Mouse (Mus musculus): Measurements from ENCODE around the gene Iffo1. TPM values are rescaled to one million over a fixed set of nuclear protein-coding genes. Genes with fewer than 3 reads are reported as not detected.

Gene Iffo1
- polyA plus RNA-seq (2015; fragmentation: Illumina TruSeq; extraction: RNeasy Lipid Tissue Mini Kit (QIAGEN cat#74804); ENCODE audit: insufficient read depth, low replicate concordance): 29.6 TPM

GRCm38 (mm10) chr6:125145001-125145400 lies at the start of gene Iffo1:
Gene Iffo1, plus strand, starts transcription at chr6:125145241.

GRCm38 (mm10) chr6:125095391-125096278 lies 49.4 kb upstream of the Iffo1 start, which contains the start of gene Chd4:
Gene Chd4, plus strand, starts transcription at chr6:125095981.

DNA sequence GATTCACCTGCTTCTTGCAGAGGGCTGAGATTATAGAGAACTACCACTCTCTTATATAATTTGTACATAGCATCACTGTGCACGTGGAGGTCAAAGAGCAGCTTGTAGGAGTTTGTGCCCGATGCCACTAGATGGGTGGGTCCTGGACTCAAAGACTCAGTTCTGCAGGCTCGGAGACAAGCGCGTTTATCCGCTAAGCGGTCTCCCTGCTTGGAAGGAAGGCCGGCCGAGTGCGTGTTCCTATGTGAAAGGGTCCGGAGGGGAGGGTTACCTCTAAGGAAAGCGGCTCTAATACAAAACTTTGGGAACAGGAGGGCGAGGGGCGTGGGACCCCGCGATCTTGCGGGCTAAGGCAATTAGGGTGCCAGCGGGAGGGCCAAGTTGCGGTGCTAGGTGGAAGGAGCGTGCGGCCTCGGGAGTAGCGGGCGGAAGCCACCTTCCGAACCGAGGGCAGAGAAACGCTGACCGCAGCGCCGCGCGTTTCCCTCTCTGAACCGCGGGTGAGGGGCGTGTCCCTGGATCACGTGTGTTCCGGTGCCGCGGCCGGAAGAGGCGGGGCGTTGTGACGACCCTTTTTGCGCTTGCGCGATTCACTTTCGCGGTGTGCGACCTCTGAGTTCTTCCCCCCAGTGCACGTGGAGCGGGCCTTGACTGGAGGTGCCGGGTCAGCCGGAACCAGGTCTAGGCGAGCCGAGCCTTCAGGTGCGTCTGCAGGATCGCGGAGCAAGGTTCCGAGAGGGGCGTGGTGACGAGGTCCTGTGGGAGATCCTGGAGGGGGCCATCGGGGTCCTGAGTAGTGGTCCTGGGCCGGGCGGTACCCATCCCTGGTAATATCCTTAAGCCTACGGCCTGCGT lies 13.5 kb upstream of the Iffo1 start, which contains the start of gene Nop2:
Nop2 (plus strand) TSS at position 608 of the 855 bp plus-strand sequence.

GRCm38 (mm10) chr6:125166051-125166751 lies 21.2 kb downstream of the Iffo1 start, which contains the start of gene Gapdh:
Gene Gapdh, minus strand, starts transcription at chr6:125166467.

GRCm38 (mm10) chr6:125191332-125192015 lies 46.4 kb downstream of the Iffo1 start, which contains the start of the genes Ncapd2 and Mrpl51:
Gene Ncapd2, minus strand, starts transcription at chr6:125191701.
Gene Mrpl51, plus strand, starts transcription at chr6:125191801.

Other genes starting within 250 kb of the Iffo1 start
- 6.5 TPM for gene Lag3, start 233.5 kb upstream of the Iffo1 start, polyA plus RNA-seq (2015; fragmentation: Illumina TruSeq; extraction: RNeasy Lipid Tissue Mini Kit (QIAGEN cat#74804); ENCODE audit: insufficient read depth, low replicate concordance)
- gene Ptms, start 225.1 kb upstream of the Iffo1 start, polyA plus RNA-seq (2015; fragmentation: Illumina TruSeq; extraction: RNeasy Lipid Tissue Mini Kit (QIAGEN cat#74804); ENCODE audit: insufficient read depth, low replicate concordance): 193 TPM
- gene Mlf2, start 213.9 kb upstream of the Iffo1 start, polyA plus RNA-seq (2015; fragmentation: Illumina TruSeq; extraction: RNeasy Lipid Tissue Mini Kit (QIAGEN cat#74804); ENCODE audit: insufficient read depth, low replicate concordance): 41.7 TPM
- 30.5 TPM for gene Cops7a, start 179.7 kb upstream of the Iffo1 start, polyA plus RNA-seq (2015; fragmentation: Illumina TruSeq; extraction: RNeasy Lipid Tissue Mini Kit (QIAGEN cat#74804); ENCODE audit: insufficient read depth, low replicate concordance)
- gene Pianp, start 148.5 kb upstream of the Iffo1 start, polyA plus RNA-seq (2015; fragmentation: Illumina TruSeq; extraction: RNeasy Lipid Tissue Mini Kit (QIAGEN cat#74804); ENCODE audit: insufficient read depth, low replicate concordance): 3.0 TPM
- gene Zfp384, start 136.1 kb upstream of the Iffo1 start, polyA plus RNA-seq (2015; fragmentation: Illumina TruSeq; extraction: RNeasy Lipid Tissue Mini Kit (QIAGEN cat#74804); ENCODE audit: insufficient read depth, low replicate concordance): 76.0 TPM
- 64.2 TPM for gene Ing4, start 105.5 kb upstream of the Iffo1 start, polyA plus RNA-seq (2015; fragmentation: Illumina TruSeq; extraction: RNeasy Lipid Tissue Mini Kit (QIAGEN cat#74804); ENCODE audit: insufficient read depth, low replicate concordance)
- gene Acrbp, start 95.6 kb upstream of the Iffo1 start, polyA plus RNA-seq (2015; fragmentation: Illumina TruSeq; extraction: RNeasy Lipid Tissue Mini Kit (QIAGEN cat#74804); ENCODE audit: insufficient read depth, low replicate concordance): 22.3 TPM
- gene Lpar5, start 77.3 kb upstream of the Iffo1 start, polyA plus RNA-seq (2015; fragmentation: Illumina TruSeq; extraction: RNeasy Lipid Tissue Mini Kit (QIAGEN cat#74804); ENCODE audit: insufficient read depth, low replicate concordance): 8.7 TPM
- gene Chd4, start 49.3 kb upstream of the Iffo1 start, polyA plus RNA-seq (2015; fragmentation: Illumina TruSeq; extraction: RNeasy Lipid Tissue Mini Kit (QIAGEN cat#74804); ENCODE audit: insufficient read depth, low replicate concordance): 174 TPM
- 22.7 TPM for gene Nop2, start 13.3 kb upstream of the Iffo1 start, polyA plus RNA-seq (2015; fragmentation: Illumina TruSeq; extraction: RNeasy Lipid Tissue Mini Kit (QIAGEN cat#74804); ENCODE audit: insufficient read depth, low replicate concordance)
- 414 TPM for gene Gapdh, start 21.2 kb downstream of the Iffo1 start, polyA plus RNA-seq (2015; fragmentation: Illumina TruSeq; extraction: RNeasy Lipid Tissue Mini Kit (QIAGEN cat#74804); ENCODE audit: insufficient read depth, low replicate concordance)
- 55.5 TPM for gene Ncapd2, start 46.5 kb downstream of the Iffo1 start, polyA plus RNA-seq (2015; fragmentation: Illumina TruSeq; extraction: RNeasy Lipid Tissue Mini Kit (QIAGEN cat#74804); ENCODE audit: insufficient read depth, low replicate concordance)
- 61.7 TPM for gene Mrpl51, start 46.6 kb downstream of the Iffo1 start, polyA plus RNA-seq (2015; fragmentation: Illumina TruSeq; extraction: RNeasy Lipid Tissue Mini Kit (QIAGEN cat#74804); ENCODE audit: insufficient read depth, low replicate concordance)
- 89.9 TPM for gene Vamp1, start 70.3 kb downstream of the Iffo1 start, polyA plus RNA-seq (2015; fragmentation: Illumina TruSeq; extraction: RNeasy Lipid Tissue Mini Kit (QIAGEN cat#74804); ENCODE audit: insufficient read depth, low replicate concordance)
- gene Tapbpl, start 86.6 kb downstream of the Iffo1 start, polyA plus RNA-seq (2015; fragmentation: Illumina TruSeq; extraction: RNeasy Lipid Tissue Mini Kit (QIAGEN cat#74804); ENCODE audit: insufficient read depth, low replicate concordance): 29.2 TPM
- 35.2 TPM for gene Cd27, start 91.8 kb downstream of the Iffo1 start, polyA plus RNA-seq (2015; fragmentation: Illumina TruSeq; extraction: RNeasy Lipid Tissue Mini Kit (QIAGEN cat#74804); ENCODE audit: insufficient read depth, low replicate concordance)
- not detected for gene Tuba3a, start 140.8 kb downstream of the Iffo1 start, polyA plus RNA-seq (2015; fragmentation: Illumina TruSeq; extraction: RNeasy Lipid Tissue Mini Kit (QIAGEN cat#74804); ENCODE audit: insufficient read depth, low replicate concordance)
- 7.2 TPM for gene Ltbr, start 168.6 kb downstream of the Iffo1 start, polyA plus RNA-seq (2015; fragmentation: Illumina TruSeq; extraction: RNeasy Lipid Tissue Mini Kit (QIAGEN cat#74804); ENCODE audit: insufficient read depth, low replicate concordance)
- 0.84 TPM for gene Scnn1a, start 175.4 kb downstream of the Iffo1 start, polyA plus RNA-seq (2015; fragmentation: Illumina TruSeq; extraction: RNeasy Lipid Tissue Mini Kit (QIAGEN cat#74804); ENCODE audit: insufficient read depth, low replicate concordance)
- gene Tnfrsf1a, start 204.1 kb downstream of the Iffo1 start, polyA plus RNA-seq (2015; fragmentation: Illumina TruSeq; extraction: RNeasy Lipid Tissue Mini Kit (QIAGEN cat#74804); ENCODE audit: insufficient read depth, low replicate concordance): 29.9 TPM
- not detected for gene Plekhg6, start 235.6 kb downstream of the Iffo1 start, polyA plus RNA-seq (2015; fragmentation: Illumina TruSeq; extraction: RNeasy Lipid Tissue Mini Kit (QIAGEN cat#74804); ENCODE audit: insufficient read depth, low replicate concordance)